Mouse (Mus musculus) intestine, embryonic 15.5 days (tissue): ENCODE results near the gene Glt28d2. TPM values are rescaled to one million over a fixed set of nuclear protein-coding genes. Genes with fewer than 3 reads are reported as not detected.
"Not testable (repeated sequence)": the region's sequence is repeated elsewhere in the genome, so short reads cannot be mapped to it uniquely, and the experiment has no call there.

Experiments used
- ATAC-seq: fragments of 200-750 bp; cut with Nextera tagmentation; 2 replicates; pipeline ENCODE4 v1.8.0; 2017; ENCODE audit warnings: moderate TSS enrichment, moderate library complexity
- H3K27ac ChIP-seq: fragments of 300-500 bp; sonication (generic); 2 replicates; pipeline ENCODE4 v1.5.1; 2015; ENCODE audit warnings: mild to moderate bottlenecking, inconsistent platforms
- H3K27me3 ChIP-seq: fragments of 300-500 bp; sonication (generic); replicated peaks from 2 replicates; pipeline ENCODE4 v1.6.1; 2015; ENCODE audit warnings: inconsistent platforms
- H3K36me3 ChIP-seq: fragments of 300-500 bp; sonication (generic); 2 replicates; pipeline ENCODE4 v1.6.1; 2015; ENCODE audit warnings: inconsistent platforms
- H3K4me1 ChIP-seq: fragments of 300-500 bp; sonication (generic); replicated peaks from 2 replicates; pipeline ENCODE4 v1.6.1; 2015; ENCODE audit warnings: inconsistent platforms
- H3K4me2 ChIP-seq: fragments of 300-500 bp; sonication (generic); replicated peaks from 2 replicates; pipeline ENCODE4 v1.6.1; 2015; ENCODE audit warnings: mild to moderate bottlenecking, inconsistent platforms
- H3K4me3 ChIP-seq: fragments of 300-500 bp; sonication (generic); replicated peaks from 2 replicates; pipeline ENCODE4 v1.5.1; 2015; ENCODE audit warnings: inconsistent platforms
- H3K9ac ChIP-seq: fragments of 300-500 bp; sonication (generic); 2 replicates; pipeline ENCODE4 v1.6.1; 2015; ENCODE audit warnings: inconsistent platforms
- H3K9me3 ChIP-seq: fragments of 300-500 bp; sonication (generic); 2 replicates; pipeline ENCODE4 v1.6.1; 2016; ENCODE audit warnings: inconsistent platforms
- WGBS: fragments of 180-500 bp; shearing (Covaris S2); methylation state at CpG from one replicate; pipeline ENCODE4 v1.1.7; 2015; 5-methylcytosine and 5-hydroxymethylcytosine counted together
- polyA plus RNA-seq: library from polyadenylated mRNA; unstranded; fragments of >200 nt; fragmentation: Nextera tagmentation; extraction: Ambion mirVana; gene quantifications from 2 replicates; pipeline ENCODE4 v1.2.1, GENCODE M21; 2015

Glt28d2 gene
- 2.0 and 2.7 TPM in 2 replicates for polyA plus RNA-seq

DNA sequence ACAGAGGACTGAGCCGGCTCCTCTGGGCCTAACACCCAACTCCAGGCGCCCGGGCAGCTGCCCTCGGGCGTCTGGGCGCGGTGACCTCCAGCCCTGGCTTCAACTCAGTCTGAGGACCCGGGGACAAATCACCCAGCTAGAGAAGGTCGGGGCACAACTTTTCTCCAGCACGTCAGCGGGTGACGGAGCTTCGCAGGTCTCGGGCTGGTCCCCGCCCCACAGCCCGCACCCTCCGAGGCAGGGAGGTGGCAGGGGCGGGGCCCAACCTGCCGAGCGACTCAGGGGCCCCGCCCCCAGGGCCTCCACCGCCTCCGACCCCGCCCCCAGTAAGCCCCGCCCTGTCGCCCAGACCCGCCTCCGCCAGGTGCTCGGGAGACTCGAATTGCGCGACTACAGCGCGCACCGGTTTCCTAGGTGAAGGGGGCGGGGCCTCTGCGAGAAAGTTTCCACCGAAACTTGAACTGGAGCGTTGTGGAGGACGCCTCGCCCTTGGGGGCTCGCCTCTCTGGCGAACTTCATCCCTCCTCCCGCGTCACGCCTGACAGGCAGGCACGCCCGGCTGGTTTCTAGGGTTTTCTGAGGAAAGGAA lies at the start of gene Glt28d2, which contains the start of gene Gm37240:
Glt28d2 (minus strand) TSS at position 278 of the 589 bp plus-strand sequence.
Gm37240 (minus strand) TSS at position 280 of the 589 bp plus-strand sequence.
- peaks cover 12% of the 10 kb centered on the region for H3K4me1 ChIP-seq
- H3K27ac ChIP-seq, result peak within 1 kb of the TSS; percentile 58
- ATAC-seq, result peak; percentile 97
- WGBS, result under 1% methylated on average over 47 of the region's 48 CpGs
- H3K9me3 ChIP-seq, result no peaks in the 10 kb centered on the region
- H3K27me3 ChIP-seq, result no peaks in the 10 kb centered on the region
- peak within 1 kb of the TSS; percentile 57 for H3K4me3 ChIP-seq
- H3K4me2 ChIP-seq, result peak within 1 kb of the TSS; percentile 94
- H3K36me3 ChIP-seq, result no peaks in the 10 kb centered on the region
- H3K9ac ChIP-seq, result peak within 1 kb of the TSS; percentile 57

DNA sequence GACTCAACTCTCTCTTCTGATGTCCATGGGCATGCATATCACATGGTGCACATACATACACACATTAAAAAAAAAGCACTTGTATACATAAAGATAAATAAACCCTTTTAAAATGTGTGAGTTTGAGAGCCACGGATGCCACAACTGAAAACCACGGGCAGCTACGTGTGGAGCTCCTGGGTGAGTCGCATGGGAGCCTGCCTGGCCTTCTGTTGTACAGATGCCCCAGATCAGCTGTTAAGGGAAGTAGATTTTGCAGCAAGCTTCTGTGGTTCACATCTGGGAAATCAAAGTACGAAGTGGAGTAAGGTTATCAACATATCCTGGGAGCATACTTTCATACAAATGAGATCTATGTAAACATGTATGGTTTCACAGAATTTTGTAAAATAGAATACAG lies 46.3 kb upstream of the Glt28d2 start:
- no peak overlapping the region for H3K4me3 ChIP-seq
- H3K4me2 ChIP-seq, result no peak overlapping the region
- no peaks in the 10 kb centered on the region for H3K27me3 ChIP-seq
- H3K36me3 ChIP-seq, result no peaks in the 10 kb centered on the region
- no peak overlapping the region for H3K9ac ChIP-seq
- ATAC-seq, result no peak
- H3K27ac ChIP-seq, result no peak overlapping the region
- WGBS, result 85% methylated on average over 5 of the region's 5 CpGs
- no peaks in the 10 kb centered on the region for H3K9me3 ChIP-seq
- H3K4me1 ChIP-seq, result no peaks in the 10 kb centered on the region

DNA sequence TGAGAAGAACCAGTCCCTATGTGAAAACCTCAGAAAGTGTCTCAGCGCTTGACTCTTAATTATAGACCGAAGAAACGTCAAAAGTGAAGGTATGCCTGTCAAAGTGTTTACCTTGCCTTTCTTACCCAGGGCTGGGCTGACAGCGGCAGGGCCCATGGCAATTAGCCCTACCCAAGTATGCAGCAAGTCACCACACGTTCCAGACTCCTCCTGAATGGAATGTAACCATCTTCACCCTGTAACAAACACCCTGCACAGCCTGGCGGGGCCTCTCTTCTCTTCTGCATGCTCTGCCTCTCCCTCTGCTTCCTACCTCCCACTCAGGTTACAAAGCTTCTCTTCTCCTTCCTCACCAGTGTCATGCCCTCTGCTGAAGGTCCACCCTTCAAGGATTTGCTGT lies 44.5 kb upstream of the Glt28d2 start:
- Histone ChIP-seq H3K27me3 (no peaks in the 10 kb centered on the region), H3K9me3 (no peaks in the 10 kb centered on the region), H3K4me2 (no peak overlapping the region), H3K4me3 (no peak overlapping the region), H3K4me1 (no peaks in the 10 kb centered on the region), H3K36me3 (no peaks in the 10 kb centered on the region), H3K9ac (no peak overlapping the region), H3K27ac (no peak overlapping the region)
- ATAC-seq, result no peak
- 65% methylated on average over 6 of the region's 6 CpGs for WGBS

DNA sequence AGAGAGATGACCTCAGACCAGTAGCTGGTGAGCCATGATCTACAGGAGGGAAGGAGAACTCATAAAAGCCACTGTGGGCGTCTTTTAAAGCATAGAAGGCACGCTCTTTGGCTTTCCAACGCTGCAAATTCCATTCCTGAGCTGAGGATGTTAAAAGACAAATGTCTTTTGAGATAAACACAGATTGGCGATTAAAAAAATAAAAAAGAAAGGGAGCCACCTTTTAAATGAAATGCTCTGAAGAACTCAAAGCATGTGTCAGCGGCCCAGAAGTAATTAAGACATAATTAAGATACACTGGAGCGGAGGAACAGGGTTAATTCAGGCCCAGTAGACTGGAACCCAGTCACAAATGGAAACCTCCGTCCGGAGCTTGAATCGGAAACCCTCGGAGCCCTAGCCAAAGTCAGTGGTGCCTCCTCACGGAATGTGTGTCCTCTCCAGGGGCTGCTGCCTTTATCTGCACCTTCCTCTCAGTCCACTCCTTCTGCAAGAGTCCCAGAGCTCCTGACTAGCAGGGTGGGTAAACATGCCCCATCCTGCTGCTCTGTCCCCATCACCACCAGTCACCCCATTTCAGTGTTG lies 43.4 kb upstream of the Glt28d2 start:
- Histone ChIP-seq H3K4me3 (no peak overlapping the region), H3K36me3 (no peaks in the 10 kb centered on the region), H3K27me3 (no peaks in the 10 kb centered on the region), H3K4me1 (no peaks in the 10 kb centered on the region), H3K27ac (no peak overlapping the region), H3K9me3 (no peaks in the 10 kb centered on the region), H3K4me2 (no peak overlapping the region), H3K9ac (no peak overlapping the region)
- WGBS, result 87% methylated on average over 11 of the region's 11 CpGs
- no peak for ATAC-seq

DNA sequence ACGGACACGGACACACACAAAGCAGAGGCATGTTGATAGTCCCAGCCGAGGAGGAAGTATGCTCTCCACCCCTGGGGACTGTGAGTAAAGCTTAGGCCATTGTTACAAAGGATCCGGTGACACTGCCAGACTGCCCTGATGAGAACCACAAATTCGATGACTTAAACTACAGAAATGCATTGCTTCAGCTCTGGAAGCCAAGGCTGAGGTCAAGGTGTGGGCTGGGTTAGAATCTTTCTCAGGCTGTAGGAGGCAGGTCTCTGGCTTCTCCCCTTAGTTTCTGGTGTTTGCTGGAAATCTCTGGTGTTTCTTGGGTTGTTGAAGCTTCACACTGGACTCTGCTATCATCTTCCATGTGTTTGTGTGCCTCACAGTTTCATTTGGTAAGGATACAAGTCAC lies 42.4 kb upstream of the Glt28d2 start:
- no peak overlapping the region for H3K4me3 ChIP-seq
- no peak for ATAC-seq
- WGBS, result 85% methylated on average over 5 of the region's 5 CpGs
- H3K27ac ChIP-seq, result no peak overlapping the region
- H3K9me3 ChIP-seq, result no peaks in the 10 kb centered on the region
- H3K36me3 ChIP-seq, result no peaks in the 10 kb centered on the region
- H3K4me2 ChIP-seq, result no peak overlapping the region
- no peak overlapping the region for H3K9ac ChIP-seq
- no peaks in the 10 kb centered on the region for H3K27me3 ChIP-seq
- no peaks in the 10 kb centered on the region for H3K4me1 ChIP-seq

DNA sequence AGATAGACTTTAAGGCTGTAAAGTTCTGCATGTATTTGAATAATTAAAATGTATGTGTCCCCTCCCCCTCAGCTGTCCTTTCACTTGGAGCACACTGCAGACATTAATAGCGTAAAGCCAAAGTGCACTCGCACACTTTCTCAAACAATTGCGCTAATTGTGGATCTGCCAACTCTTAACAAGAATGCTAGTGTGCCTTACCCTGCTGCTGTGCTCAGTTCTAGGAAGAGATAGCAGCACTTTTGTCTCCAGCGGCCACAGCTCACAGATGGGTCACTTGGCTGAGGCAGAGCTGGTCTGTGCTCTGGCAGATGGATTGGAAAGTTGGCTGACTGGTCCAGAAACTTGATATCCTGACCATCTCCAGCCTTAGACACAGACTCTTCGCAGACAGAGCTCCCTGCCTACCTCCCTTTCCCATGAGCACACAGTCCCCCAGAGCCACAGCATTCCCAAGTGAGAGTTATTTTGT lies 40.9 kb upstream of the Glt28d2 start:
- H3K9me3 ChIP-seq, result no peaks in the 10 kb centered on the region
- no peak overlapping the region for H3K27ac ChIP-seq
- H3K36me3 ChIP-seq, result no peaks in the 10 kb centered on the region
- H3K4me1 ChIP-seq, result no peaks in the 10 kb centered on the region
- no peak overlapping the region for H3K4me3 ChIP-seq
- 82% methylated on average over 5 of the region's 5 CpGs for WGBS
- H3K9ac ChIP-seq, result no peak overlapping the region
- no peak overlapping the region for H3K4me2 ChIP-seq
- H3K27me3 ChIP-seq, result no peaks in the 10 kb centered on the region
- ATAC-seq, result no peak

DNA sequence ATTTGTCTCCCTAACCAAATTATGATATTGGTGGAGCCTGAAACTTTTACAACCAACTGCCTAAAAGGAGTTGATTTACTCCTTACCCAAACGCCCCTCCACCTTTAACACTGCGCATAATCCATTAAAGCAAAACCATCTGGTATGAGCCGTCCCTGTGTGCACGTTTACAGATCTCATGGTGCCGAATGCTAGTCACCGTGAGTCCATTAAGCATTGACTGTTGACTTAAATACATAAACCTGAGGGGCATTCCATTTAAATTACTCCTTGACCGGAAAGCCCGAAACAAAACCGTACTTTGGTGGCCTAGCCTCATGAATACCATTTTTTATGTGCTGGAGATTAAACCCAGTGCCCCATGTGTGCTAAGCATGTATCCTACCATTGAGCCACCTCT lies 40.0 kb upstream of the Glt28d2 start:
- no peaks in the 10 kb centered on the region for H3K4me1 ChIP-seq
- 71% methylated on average over 9 of the region's 9 CpGs for whole genome bisulfite sequencing
- H3K27me3 ChIP-seq, result no peaks in the 10 kb centered on the region
- no peak overlapping the region for H3K27ac ChIP-seq
- H3K9ac ChIP-seq, result no peak overlapping the region
- H3K4me3 ChIP-seq, result no peak overlapping the region
- no peaks in the 10 kb centered on the region for H3K9me3 ChIP-seq
- no peak for ATAC-seq
- H3K36me3 ChIP-seq, result no peaks in the 10 kb centered on the region
- H3K4me2 ChIP-seq, result no peak overlapping the region

DNA sequence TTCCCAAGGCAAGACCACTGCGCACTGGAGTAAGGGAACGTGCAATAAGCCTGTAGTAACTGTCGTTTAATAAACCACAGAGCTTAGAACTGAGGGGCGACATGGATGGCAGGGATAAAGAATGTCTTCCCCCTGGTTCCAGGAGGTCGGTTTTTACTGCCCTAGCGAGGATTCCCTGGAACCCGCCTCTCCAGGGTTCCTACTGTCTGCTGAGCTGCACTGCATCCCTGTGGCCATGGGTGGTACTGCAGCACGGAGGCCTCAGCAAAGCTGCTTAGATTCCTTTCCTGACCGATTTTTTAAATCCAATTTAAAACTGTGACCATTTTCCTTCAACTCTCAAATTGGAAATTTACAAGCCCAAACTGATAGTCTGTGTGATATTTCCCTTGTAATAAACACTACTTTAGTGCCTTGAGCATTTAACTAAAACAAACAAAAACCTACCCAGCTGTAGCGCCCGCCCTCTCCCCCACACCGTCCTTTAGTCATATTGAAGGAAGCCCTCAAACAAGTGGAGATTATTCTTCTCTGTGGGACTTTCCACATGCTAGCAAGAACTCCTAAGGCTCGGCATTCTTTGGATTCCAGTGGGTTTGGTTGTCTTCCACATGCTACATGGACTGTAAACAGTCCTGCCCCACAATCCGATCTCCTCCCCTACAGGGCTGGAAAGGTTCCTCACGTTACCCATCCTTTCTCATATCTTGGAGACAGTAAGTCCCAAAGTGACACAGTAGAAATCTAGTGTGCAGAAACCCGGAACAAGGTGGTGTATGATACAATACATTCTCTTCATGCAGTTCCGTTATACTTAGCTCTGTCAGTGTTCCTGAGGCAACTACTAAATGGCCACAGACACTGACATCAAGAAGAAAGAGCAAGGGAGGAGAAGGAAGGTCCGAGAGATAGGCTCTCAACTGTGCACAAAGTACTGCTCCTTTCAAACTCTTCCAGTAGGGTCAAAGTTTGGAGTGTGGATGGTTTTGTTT lies 36.9 kb upstream of the Glt28d2 start:
- H3K9me3 ChIP-seq, result no peaks in the 10 kb centered on the region
- no peaks in the 10 kb centered on the region for H3K36me3 ChIP-seq
- H3K4me3 ChIP-seq, result no peak overlapping the region
- peak; percentile 72; the same call in 1 of the 2 replicates for ATAC-seq
- 39% methylated on average over 18 of the region's 18 CpGs for WGBS
- no peaks in the 10 kb centered on the region for H3K4me1 ChIP-seq
- H3K27me3 ChIP-seq, result no peaks in the 10 kb centered on the region
- no peak overlapping the region for H3K27ac ChIP-seq
- H3K9ac ChIP-seq, result no peak overlapping the region
- no peak overlapping the region for H3K4me2 ChIP-seq

DNA sequence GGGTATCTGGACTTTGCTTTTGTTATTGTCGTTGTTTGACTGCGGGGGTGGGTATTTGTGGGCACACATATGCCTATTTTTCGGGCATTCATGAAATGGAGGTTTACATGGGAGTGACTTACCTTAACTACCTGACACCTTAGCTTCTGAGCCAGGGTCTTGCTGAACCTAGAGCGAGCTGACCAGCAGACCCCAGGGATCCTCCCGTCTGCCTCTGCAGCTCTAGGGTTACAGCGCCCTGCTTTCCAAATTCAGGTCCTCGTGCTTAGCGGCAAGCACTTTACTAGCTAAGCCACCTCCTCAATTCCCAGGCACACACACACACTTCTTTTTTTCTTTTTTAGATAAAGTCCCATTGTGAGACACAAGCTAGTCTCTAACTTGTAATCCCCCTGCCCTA lies 36.0 kb upstream of the Glt28d2 start:
- no peaks in the 10 kb centered on the region for H3K9me3 ChIP-seq
- H3K4me3 ChIP-seq, result no peak overlapping the region
- no peaks in the 10 kb centered on the region for H3K27me3 ChIP-seq
- H3K9ac ChIP-seq, result no peak overlapping the region
- no peaks in the 10 kb centered on the region for H3K36me3 ChIP-seq
- H3K4me1 ChIP-seq, result no peaks in the 10 kb centered on the region
- H3K27ac ChIP-seq, result no peak overlapping the region
- no peak overlapping the region for H3K4me2 ChIP-seq
- ATAC-seq, result no peak
- 80% methylated on average over 8 of the region's 8 CpGs for WGBS

DNA sequence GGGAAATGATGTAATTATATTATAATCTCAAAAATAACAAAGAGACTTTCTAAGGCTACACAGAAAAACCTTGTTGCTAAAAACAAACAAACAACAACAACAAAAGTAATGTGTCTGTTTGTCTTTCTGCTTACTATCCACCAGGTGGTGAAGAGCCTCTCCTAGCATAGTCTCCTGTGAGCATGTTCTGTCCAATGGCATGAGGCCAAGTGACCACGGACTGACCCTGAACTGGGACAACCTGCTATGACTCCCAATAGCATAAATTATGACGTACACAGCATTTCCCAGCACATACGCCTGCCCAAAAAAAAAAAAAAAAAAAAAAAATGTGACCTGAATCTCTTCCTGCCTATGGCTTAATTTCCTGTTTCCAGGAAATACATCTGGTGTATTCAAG lies 35.0 kb upstream of the Glt28d2 start:
- WGBS, result 68% methylated on average over 3 of the region's 3 CpGs
- Histone ChIP-seq H3K9me3 (no peaks in the 10 kb centered on the region), H3K27ac (no peak overlapping the region), H3K4me2 (no peak overlapping the region), H3K36me3 (no peaks in the 10 kb centered on the region), H3K27me3 (no peaks in the 10 kb centered on the region), H3K4me3 (no peak overlapping the region), H3K4me1 (no peaks in the 10 kb centered on the region), H3K9ac (no peak overlapping the region)
- no peak for ATAC-seq

DNA sequence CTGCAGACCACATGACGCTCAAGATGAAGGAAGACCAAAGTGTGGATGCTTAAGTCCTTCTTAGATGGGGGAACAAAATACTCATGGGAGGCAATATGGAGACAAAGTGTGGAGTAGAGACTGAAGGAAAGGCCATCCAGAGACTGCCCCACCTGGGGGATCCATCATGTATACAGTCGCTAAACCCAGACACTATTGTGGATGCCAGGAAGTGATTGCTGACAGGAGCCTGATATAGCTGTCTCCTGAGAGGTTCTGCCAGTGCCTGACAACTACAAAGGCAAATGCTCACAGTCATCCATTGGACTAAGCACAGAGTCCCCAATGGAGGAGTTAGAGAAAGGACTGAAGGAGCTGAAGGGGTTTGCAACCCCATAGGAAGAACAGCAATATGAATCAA lies 33.4 kb upstream of the Glt28d2 start:
- H3K9me3 ChIP-seq, ATAC-seq, H3K4me3 ChIP-seq, H3K27ac ChIP-seq, H3K9ac ChIP-seq, H3K4me1 ChIP-seq, H3K4me2 ChIP-seq, H3K27me3 ChIP-seq, H3K36me3 ChIP-seq: not testable (repeated sequence)
- 89% methylated on average over 2 of the region's 2 CpGs for WGBS

DNA sequence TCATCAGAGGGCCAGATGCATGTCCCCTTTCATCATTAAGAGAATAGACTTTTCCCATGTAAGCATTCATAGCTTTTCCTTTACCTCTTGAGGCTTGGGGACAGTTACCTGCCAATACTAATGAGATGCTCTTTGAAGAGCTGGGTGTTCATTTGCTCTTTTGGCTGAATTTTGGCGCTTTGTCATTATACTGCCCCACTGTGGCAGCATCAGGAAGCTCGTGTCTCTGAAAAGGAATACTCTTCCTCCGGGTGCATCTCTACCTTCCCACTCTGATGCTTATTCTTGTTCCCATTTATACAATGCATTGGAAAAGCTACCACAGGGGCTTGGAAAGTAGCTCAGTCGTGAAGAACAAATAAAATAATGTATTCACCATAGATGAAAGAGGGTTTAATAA lies 30.3 kb upstream of the Glt28d2 start:
- Histone ChIP-seq H3K9me3 (no peaks in the 10 kb centered on the region), H3K4me2 (no peak overlapping the region), H3K27me3 (no peaks in the 10 kb centered on the region), H3K4me1 (no peaks in the 10 kb centered on the region), H3K4me3 (no peak overlapping the region), H3K9ac (no peak overlapping the region), H3K36me3 (no peaks in the 10 kb centered on the region), H3K27ac (no peak overlapping the region)
- ATAC-seq, result no peak
- WGBS, result 11% methylated on average over 4 of the region's 4 CpGs
